Mouse (Mus musculus) heart, embryonic 12.5 days (tissue): ENCODE data around the gene Coro2a. TPM values are rescaled to one million over a fixed set of nuclear protein-coding genes. Genes with fewer than 3 reads are reported as not detected.
A peak's percentile ranks its signal among the peaks of the same experiment; 100 is the strongest.

Experiments
- ATAC-seq: fragments of 200-750 bp; cut with Nextera tagmentation; 2 replicates; pipeline ENCODE4 v1.8.0; 2017; ENCODE audit warnings: moderate TSS enrichment, moderate library complexity; ENCODE audit not compliant: insufficient number of reproducible peaks, low FRiP score
- H3K27ac ChIP-seq: fragments of 300-500 bp; sonication (generic); 2 replicates; pipeline ENCODE4 v1.5.1; 2016; ENCODE audit warnings: mild to moderate bottlenecking, moderate library complexity; ENCODE audit not compliant: poor library complexity, severe bottlenecking
- H3K27me3 ChIP-seq: fragments of 300-500 bp; sonication (generic); replicated peaks from 2 replicates; pipeline ENCODE4 v1.6.1; 2016; ENCODE audit warnings: mild to moderate bottlenecking, moderate library complexity
- H3K36me3 ChIP-seq: fragments of 300-500 bp; sonication (generic); 2 replicates; pipeline ENCODE4 v1.6.1; 2016; ENCODE audit warnings: mild to moderate bottlenecking, moderate library complexity
- H3K4me1 ChIP-seq: fragments of 300-500 bp; sonication (generic); replicated peaks from 2 replicates; pipeline ENCODE4 v1.6.1; 2016; ENCODE audit warnings: mild to moderate bottlenecking
- H3K4me2 ChIP-seq: fragments of 300-500 bp; sonication (generic); 2 replicates; pipeline ENCODE4 v1.6.1; 2016; ENCODE audit warnings: mild to moderate bottlenecking, moderate library complexity
- H3K4me3 ChIP-seq: fragments of 300-500 bp; sonication (generic); 2 replicates; pipeline ENCODE4 v1.5.1; 2016; ENCODE audit warnings: mild to moderate bottlenecking
- H3K9ac ChIP-seq: fragments of 300-500 bp; sonication (generic); 2 replicates; pipeline ENCODE4 v1.6.1; 2016; ENCODE audit warnings: mild to moderate bottlenecking, moderate library complexity
- H3K9me3 ChIP-seq: fragments of 300-500 bp; sonication (generic); replicated peaks from 2 replicates; pipeline ENCODE4 v1.6.1; 2016; ENCODE audit warnings: mild to moderate bottlenecking, moderate library complexity
- WGBS: fragments of 180-500 bp; shearing (Covaris S2); methylation state at CpG from one replicate; pipeline ENCODE4 v1.1.7; 2016; 5-methylcytosine and 5-hydroxymethylcytosine counted together
- polyA plus RNA-seq: library from polyadenylated mRNA; unstranded; fragments of >200 nt; fragmentation: Nextera tagmentation; extraction: Ambion mirVana; gene quantifications from 2 replicates; pipeline ENCODE4 v1.2.1, GENCODE M21; 2016

Gene Coro2a
- polyA plus RNA-seq, 1 experiment from 2014 or later: 0.34 TPM

- WGBS: 29% methylated on average over 5 of the region's 5 CpGs
- H3K4me1 ChIP-seq: peaks cover 12% of the 10 kb centered on the region
- no peaks in the 10 kb centered on the region for H3K27me3 ChIP-seq
- H3K36me3 ChIP-seq: no peaks in the 10 kb centered on the region
- H3K4me3 ChIP-seq: no peak overlapping the region
- H3K9me3 ChIP-seq: 0 out of 2 replicates have a peak, but pooled peaks cover 2% of the 10 kb centered on the region
- ATAC-seq: 0 out of 2 replicates have a peak, but pooled peaks have one; percentile 36
- no peak overlapping the region for H3K27ac ChIP-seq
- no peak overlapping the region for H3K4me2 ChIP-seq
- no peak overlapping the region for H3K9ac ChIP-seq
Measured at GRCm38 (mm10) chr4:46569671-46570070, 32.3 kb downstream of the Coro2a start.

- Histone ChIP-seq H3K4me3 (no peak overlapping the region), H3K9me3 (0 out of 2 replicates have a peak, but pooled peaks cover 2% of the 10 kb centered on the region), H3K27me3 (0 out of 2 replicates have a peak, but pooled peaks cover 3% of the 10 kb centered on the region), H3K36me3 (no peaks in the 10 kb centered on the region), H3K4me2 (no peak overlapping the region), H3K4me1 (0 out of 2 replicates have a peak, but pooled peaks cover 7% of the 10 kb centered on the region), H3K27ac (no peak overlapping the region), H3K9ac (no peak overlapping the region)
- ATAC-seq: no peak
- WGBS: 83% methylated on average over 8 of the region's 8 CpGs
Measured at GRCm38 (mm10) chr4:46568169-46568568, 33.8 kb downstream of the Coro2a start.

GRCm38 (mm10) chr4:46566931-46567671, 34.9 kb downstream of the Coro2a start:
- H3K27ac ChIP-seq: no peak overlapping the region
- no peak overlapping the region for H3K4me2 ChIP-seq
- 0 out of 2 replicates have a peak, but pooled peaks cover 2% of the 10 kb centered on the region for H3K9me3 ChIP-seq
- no peak for ATAC-seq
- H3K36me3 ChIP-seq: no peaks in the 10 kb centered on the region
- no peak overlapping the region for H3K4me3 ChIP-seq
- H3K9ac ChIP-seq: no peak overlapping the region
- 0 out of 2 replicates have a peak, but pooled peaks cover 7% of the 10 kb centered on the region for H3K4me1 ChIP-seq
- 0 out of 2 replicates have a peak, but pooled peaks cover 3% of the 10 kb centered on the region for H3K27me3 ChIP-seq
- WGBS: 57% methylated on average over 8 of the region's 8 CpGs

- Histone ChIP-seq H3K36me3 (no peaks in the 10 kb centered on the region), H3K27ac (no peak overlapping the region), H3K9ac (no peak overlapping the region), H3K4me3 (no peak overlapping the region), H3K4me2 (no peak overlapping the region), H3K4me1 (0 out of 2 replicates have a peak, but pooled peaks cover 7% of the 10 kb centered on the region), H3K27me3 (0 out of 2 replicates have a peak, but pooled peaks cover 3% of the 10 kb centered on the region), H3K9me3 (no peaks in the 10 kb centered on the region)
- 93% methylated on average over 4 of the region's 4 CpGs for WGBS
- ATAC-seq: no peak
Measured at GRCm38 (mm10) chr4:46565393-46565955, 36.5 kb downstream of the Coro2a start.

- Histone ChIP-seq H3K36me3 (no peaks in the 10 kb centered on the region), H3K9ac (no peak overlapping the region), H3K27ac (no peak overlapping the region), H3K4me2 (no peak overlapping the region), H3K4me3 (no peak overlapping the region), H3K27me3 (0 out of 2 replicates have a peak, but pooled peaks cover 3% of the 10 kb centered on the region), H3K4me1 (0 out of 2 replicates have a peak, but pooled peaks cover 3% of the 10 kb centered on the region), H3K9me3 (no peaks in the 10 kb centered on the region)
- 73% methylated on average over 4 of the region's 4 CpGs for WGBS
- ATAC-seq: 0 out of 2 replicates have a peak, but pooled peaks have one; percentile 22
Measured at GRCm38 (mm10) chr4:46564247-46564646, 37.8 kb downstream of the Coro2a start.

- H3K27me3 ChIP-seq: 0 out of 2 replicates have a peak, but pooled peaks cover 3% of the 10 kb centered on the region
- H3K27ac ChIP-seq: no peak overlapping the region
- 0 out of 2 replicates have a peak, but pooled peaks cover 3% of the 10 kb centered on the region for H3K4me1 ChIP-seq
- no peak overlapping the region for H3K4me3 ChIP-seq
- no peak for ATAC-seq
- no peak overlapping the region for H3K4me2 ChIP-seq
- no peaks in the 10 kb centered on the region for H3K9me3 ChIP-seq
- H3K9ac ChIP-seq: no peak overlapping the region
- WGBS: 53% methylated on average over 10 of the region's 10 CpGs
- no peaks in the 10 kb centered on the region for H3K36me3 ChIP-seq
Measured at GRCm38 (mm10) chr4:46563847-46564246, 38.2 kb downstream of the Coro2a start.

- H3K36me3 ChIP-seq: no peaks in the 10 kb centered on the region
- H3K4me1 ChIP-seq: 0 out of 2 replicates have a peak, but pooled peaks cover 3% of the 10 kb centered on the region
- H3K27me3 ChIP-seq: 0 out of 2 replicates have a peak, but pooled peaks cover 3% of the 10 kb centered on the region
- 87% methylated on average over 14 of the region's 14 CpGs for whole genome bisulfite sequencing
- no peaks in the 10 kb centered on the region for H3K9me3 ChIP-seq
- no peak overlapping the region for H3K4me3 ChIP-seq
- no peak overlapping the region for H3K9ac ChIP-seq
- H3K4me2 ChIP-seq: no peak overlapping the region
- no peak for ATAC-seq
- no peak overlapping the region for H3K27ac ChIP-seq
Measured at GRCm38 (mm10) chr4:46562841-46563240, 39.2 kb downstream of the Coro2a start.

GRCm38 (mm10) chr4:46562037-46562436, 40.0 kb downstream of the Coro2a start:
- no peak overlapping the region for H3K4me3 ChIP-seq
- 41% methylated on average over 5 of the region's 5 CpGs for WGBS
- H3K9me3 ChIP-seq: no peaks in the 10 kb centered on the region
- no peak overlapping the region for H3K4me2 ChIP-seq
- H3K4me1 ChIP-seq: 0 out of 2 replicates have a peak, but pooled peaks cover 3% of the 10 kb centered on the region
- no peak for ATAC-seq
- H3K9ac ChIP-seq: no peak overlapping the region
- no peak overlapping the region for H3K27ac ChIP-seq
- 0 out of 2 replicates have a peak, but pooled peaks cover 5% of the 10 kb centered on the region for H3K27me3 ChIP-seq
- no peaks in the 10 kb centered on the region for H3K36me3 ChIP-seq

- Histone ChIP-seq H3K9me3 (no peaks in the 10 kb centered on the region), H3K4me1 (0 out of 2 replicates have a peak, but pooled peaks cover 3% of the 10 kb centered on the region), H3K4me2 (no peak overlapping the region), H3K27me3 (peaks cover 11% of the 10 kb centered on the region; the same call in 1 of the 2 replicates), H3K27ac (no peak overlapping the region), H3K36me3 (no peaks in the 10 kb centered on the region), H3K4me3 (no peak overlapping the region), H3K9ac (no peak overlapping the region)
- 77% methylated on average over 14 of the region's 14 CpGs for WGBS
- no peak for ATAC-seq
Measured at GRCm38 (mm10) chr4:46560069-46560705, 41.8 kb downstream of the Coro2a start.

GRCm38 (mm10) chr4:46558672-46559667, 43.0 kb downstream of the Coro2a start:
- Histone ChIP-seq H3K4me2 (no peak overlapping the region), H3K27me3 (peaks cover 11% of the 10 kb centered on the region; the same call in 1 of the 2 replicates), H3K9ac (no peak overlapping the region), H3K4me1 (peaks cover 3% of the 10 kb centered on the region; the same call in 1 of the 2 replicates), H3K4me3 (no peak overlapping the region), H3K36me3 (no peaks in the 10 kb centered on the region), H3K9me3 (no peaks in the 10 kb centered on the region), H3K27ac (no peak overlapping the region)
- ATAC-seq: no peak
- 61% methylated on average over 22 of the region's 22 CpGs for WGBS
